Mouse (Mus musculus): ENCODE data around the gene Tmcc3.

DNA sequence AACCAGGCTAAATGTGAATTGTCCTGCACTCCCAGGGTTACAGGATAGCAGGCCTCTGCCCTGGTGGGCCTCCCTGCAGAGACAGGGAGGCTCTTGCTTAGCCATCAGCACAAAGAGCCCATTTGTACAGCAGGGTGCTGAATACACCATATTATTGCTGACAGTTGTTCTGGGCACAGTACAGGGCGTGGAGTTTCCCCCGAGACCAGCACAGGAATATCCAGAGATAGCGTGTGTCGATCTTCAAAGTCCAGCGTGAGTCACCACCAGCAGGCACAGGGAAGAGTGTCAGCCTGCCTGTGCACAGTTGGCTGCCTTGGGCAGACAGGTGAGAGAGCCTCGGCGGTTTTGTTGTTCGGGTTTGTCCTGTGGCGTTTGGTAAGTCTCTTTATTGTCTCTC lies 238.9 kb downstream of the Tmcc3 start:
- TF ChIP-seq CTCF (IDR thresholded peaks at IDR 0.05; ENCODE audit: extremely low read depth, insufficient read depth, insufficient read length, insufficient replicate concordance) (no peak), POLR2A (IDR thresholded peaks at IDR 0.05; ENCODE audit: low read depth, low read length) (no peak)
